Mouse (Mus musculus): Measurements from ENCODE around the gene Lrrc14b.

Lrrc14b gene

GRCm38 (mm10) chr13:74363859-74364235 lies at the start of gene Lrrc14b:
TSS of gene Lrrc14b (minus strand) at chr13:74364005.
- in situ Hi-C loops (cut with MboI, MseI), result no loop called here

- in situ Hi-C loops (cut with MboI, MseI), result loop anchor here (25.0 kb wide), 1 partner anchor 463 kb away; no protein-coding TSS in a partner anchor
These were observed 35.6 kb upstream of the Lrrc14b start, which contains the start of gene Ftl1-ps1 for GRCm38 (mm10) chr13:74399298-74399839. TSS of gene Ftl1-ps1 (plus strand) at chr13:74399694.

- in situ Hi-C loops (cut with MboI, MseI), result loop anchor here (25.0 kb wide), 1 partner anchor 471 kb away; no protein-coding TSS in a partner anchor
These were observed 27.4 kb upstream of the Lrrc14b start for GRCm38 (mm10) chr13:74391156-74391555.

- in situ Hi-C loops (cut with MboI, MseI), result loop anchor here (25.0 kb wide), 1 partner anchor 472 kb away; no protein-coding TSS in a partner anchor
These were observed 26.7 kb upstream of the Lrrc14b start, which contains the start of gene Zfp72 for GRCm38 (mm10) chr13:74390371-74390990. TSS of gene Zfp72 (minus strand) at chr13:74390836.

- in situ Hi-C loops (cut with MboI, MseI), result loop anchor here (25.0 kb wide), 1 partner anchor 473 kb away; no protein-coding TSS in a partner anchor
These were observed 25.9 kb upstream of the Lrrc14b start for GRCm38 (mm10) chr13:74389730-74390129.

- in situ Hi-C loops (cut with MboI, MseI), result loop anchor here (25.0 kb wide), 1 partner anchor 480 kb away; no protein-coding TSS in a partner anchor
These were observed 18.5 kb upstream of the Lrrc14b start for GRCm38 (mm10) chr13:74382289-74382688.

GRCm38 (mm10) chr13:74381533-74382276 lies 17.9 kb upstream of the Lrrc14b start:
- in situ Hi-C loops (cut with MboI, MseI), result loop anchor here (25.0 kb wide), 1 partner anchor 481 kb away; no protein-coding TSS in a partner anchor

GRCm38 (mm10) chr13:74363176-74363858 lies 488 bp downstream of the Lrrc14b start:
- in situ Hi-C loops (cut with MboI, MseI), result no loop called here

GRCm38 (mm10) chr13:74362218-74362617 lies 1.6 kb downstream of the Lrrc14b start:
- in situ Hi-C loops (cut with MboI, MseI), result no loop called here

- in situ Hi-C loops (cut with MboI, MseI), result no loop called here
These were observed 7.3 kb downstream of the Lrrc14b start for GRCm38 (mm10) chr13:74356491-74356890.

- in situ Hi-C loops (cut with MboI, MseI), result no loop called here
These were observed 13.3 kb downstream of the Lrrc14b start for GRCm38 (mm10) chr13:74350435-74350906.

- in situ Hi-C loops (cut with MboI, MseI), result loop anchor here (10.0 kb wide), 1 partner anchor 175 kb away; no protein-coding TSS in a partner anchor
These were observed 14.0 kb downstream of the Lrrc14b start, which contains the start of the genes Sdha and Ccdc127 for GRCm38 (mm10) chr13:74349566-74350434. TSS of gene Sdha (minus strand) at chr13:74350280. TSS of gene Ccdc127 (plus strand) at chr13:74350309.

GRCm38 (mm10) chr13:74341036-74341435 lies 22.8 kb downstream of the Lrrc14b start:
- in situ Hi-C loops (cut with MboI, MseI), result loop anchor here (10.0 kb wide), 1 partner anchor 184 kb away; no protein-coding TSS in a partner anchor

GRCm38 (mm10) chr13:74329321-74329720 lies 34.5 kb downstream of the Lrrc14b start:
- in situ Hi-C loops (cut with MboI, MseI), result no loop called here

- in situ Hi-C loops (cut with MboI, MseI), result no loop called here
These were observed 46.5 kb downstream of the Lrrc14b start, which contains the start of gene Pdcd6 for GRCm38 (mm10) chr13:74317170-74317849. TSS of gene Pdcd6 (minus strand) at chr13:74317580.

- in situ Hi-C loops (cut with MboI, MseI), result no loop called here
These were observed 47.0 kb downstream of the Lrrc14b start for GRCm38 (mm10) chr13:74316789-74317169.

- in situ Hi-C loops (cut with MboI, MseI), result no loop called here
These were observed 47.4 kb downstream of the Lrrc14b start for GRCm38 (mm10) chr13:74316386-74316785.

- in situ Hi-C loops (cut with MboI, MseI), result no loop called here
These were observed 49.2 kb downstream of the Lrrc14b start for GRCm38 (mm10) chr13:74314616-74315015.

Data from T-helper 2 cell (primary cell).